Mouse (Mus musculus): ENCODE data around the gene Tlr9.

Tlr9 gene

GRCm38 (mm10) chr9:106232956-106233355 lies 10.6 kb downstream of the Tlr9 start:
- no peak for DNase-seq (ENCODE audit: low spot score)

DNA sequence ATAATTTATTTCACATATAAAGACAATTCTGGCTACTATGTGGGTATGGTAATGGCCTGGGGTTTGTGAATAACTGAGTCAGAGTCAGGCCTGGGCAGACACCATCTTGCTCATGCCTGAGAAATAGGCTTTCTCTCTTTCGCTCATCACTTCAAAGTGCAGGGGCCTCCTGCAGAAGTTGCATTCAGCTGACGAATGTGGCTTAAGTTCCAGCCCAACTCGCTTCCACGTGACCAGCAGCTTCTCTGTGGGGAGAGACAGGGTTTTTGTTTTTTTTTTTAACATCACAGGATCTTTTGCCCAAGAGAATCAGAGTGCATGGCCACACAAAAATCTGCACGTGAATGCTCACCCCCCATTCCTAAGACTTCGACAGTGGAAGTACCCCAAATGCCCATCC lies 11.6 kb downstream of the Tlr9 start:
- no peak for DNase-seq (ENCODE audit: low spot score)

GRCm38 (mm10) chr9:106235194-106235830 lies 12.9 kb downstream of the Tlr9 start:
- DNase-seq (ENCODE audit: low spot score) = no peak

- DNase-seq (ENCODE audit: low spot score) = no peak
These were observed 13.9 kb downstream of the Tlr9 start for GRCm38 (mm10) chr9:106236156-106236817.

- DNase-seq (ENCODE audit: low spot score) = no peak
These were observed 14.4 kb downstream of the Tlr9 start for GRCm38 (mm10) chr9:106236818-106237211.

DNA sequence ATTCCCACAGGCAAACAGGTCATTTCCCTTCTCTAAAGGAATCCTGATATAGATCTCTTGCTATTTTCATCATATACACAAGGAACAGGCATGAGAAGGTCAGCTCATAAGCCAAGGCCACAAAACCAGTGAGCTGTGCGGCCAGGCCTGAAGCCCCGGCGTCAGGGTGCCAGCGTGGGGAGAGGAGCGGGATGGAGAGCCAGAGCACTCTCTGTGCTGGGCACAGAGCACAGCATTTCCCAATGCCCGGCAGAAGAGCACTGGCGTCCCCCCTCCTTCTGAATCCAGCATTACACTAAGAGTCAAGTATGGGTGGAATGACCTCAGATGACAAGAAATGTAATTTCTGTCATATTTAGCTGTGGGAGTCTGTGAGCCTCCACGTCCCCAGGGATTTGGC lies 15.0 kb downstream of the Tlr9 start:
- no peak for DNase-seq (ENCODE audit: low spot score)

DNA sequence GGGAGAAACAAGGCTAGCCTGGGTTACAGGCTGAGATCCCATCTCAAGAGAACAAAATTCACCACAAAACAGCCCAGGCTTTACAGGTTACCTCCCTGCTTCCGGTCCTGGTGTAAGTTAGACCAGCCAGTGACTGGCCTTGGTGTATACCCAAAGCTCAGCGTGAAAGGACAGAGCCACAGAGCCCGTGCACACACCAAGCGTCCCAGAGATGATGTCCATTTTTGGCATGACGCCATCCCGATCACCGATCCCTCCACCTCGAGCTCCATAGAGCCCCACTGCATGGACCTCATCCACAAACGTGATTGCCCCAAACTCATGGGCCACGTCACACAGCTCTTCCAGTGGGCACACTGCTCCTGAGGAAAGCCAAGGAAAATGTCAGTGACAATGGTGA lies 15.5 kb downstream of the Tlr9 start:
- DNase-seq (ENCODE audit: low spot score) = no peak

- DNase-seq (ENCODE audit: low spot score) = no peak
These were observed 19.3 kb downstream of the Tlr9 start for GRCm38 (mm10) chr9:106241541-106242164.

- DNase-seq (ENCODE audit: low spot score) = no peak
These were observed 20.6 kb downstream of the Tlr9 start for GRCm38 (mm10) chr9:106242813-106243488.

DNA sequence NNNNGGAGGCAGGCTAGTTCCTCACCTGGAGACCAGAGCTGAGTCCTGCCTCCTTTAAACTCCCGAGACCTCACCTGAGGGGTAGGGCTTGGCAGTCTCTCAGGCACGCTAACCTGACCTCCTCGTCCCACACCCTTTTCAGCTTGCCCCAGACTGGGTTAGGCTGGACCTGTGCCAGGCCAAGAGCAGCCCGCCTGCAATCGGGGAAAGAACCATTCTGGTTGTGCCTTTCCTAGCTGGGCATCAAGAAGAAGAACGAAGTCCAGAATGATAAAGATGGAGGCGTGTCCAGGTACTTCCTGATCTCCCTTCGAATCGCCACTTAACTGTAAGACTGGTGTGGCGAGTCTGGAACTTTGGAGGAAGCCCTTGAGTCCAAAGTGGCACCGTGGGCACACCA lies 27.2 kb downstream of the Tlr9 start:
- DNase-seq (ENCODE audit: low spot score) = no peak

DNA sequence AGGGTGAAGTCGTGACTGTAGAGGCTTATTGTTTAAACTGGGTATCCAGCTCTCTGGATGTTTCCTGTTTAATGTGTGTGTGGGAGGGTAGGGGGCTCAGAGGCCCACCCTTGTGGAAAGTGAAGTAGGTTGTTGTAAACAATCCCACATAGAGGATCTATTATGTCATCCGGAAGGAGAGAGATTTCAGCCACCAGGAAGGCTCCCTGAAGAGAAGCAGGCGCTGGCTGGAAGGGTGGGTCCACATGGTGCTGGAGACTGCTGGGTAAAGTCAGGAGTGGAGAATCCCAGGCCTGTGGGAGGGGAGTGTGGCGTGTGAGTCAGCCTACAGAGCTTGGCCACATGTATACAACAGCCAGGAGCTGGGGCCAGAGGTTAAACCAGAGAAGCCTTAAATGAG lies 27.8 kb downstream of the Tlr9 start:
- no peak for DNase-seq (ENCODE audit: low spot score)

- no peak for DNase-seq (ENCODE audit: low spot score)
These were observed 28.7 kb downstream of the Tlr9 start for GRCm38 (mm10) chr9:106251066-106251465.

DNA sequence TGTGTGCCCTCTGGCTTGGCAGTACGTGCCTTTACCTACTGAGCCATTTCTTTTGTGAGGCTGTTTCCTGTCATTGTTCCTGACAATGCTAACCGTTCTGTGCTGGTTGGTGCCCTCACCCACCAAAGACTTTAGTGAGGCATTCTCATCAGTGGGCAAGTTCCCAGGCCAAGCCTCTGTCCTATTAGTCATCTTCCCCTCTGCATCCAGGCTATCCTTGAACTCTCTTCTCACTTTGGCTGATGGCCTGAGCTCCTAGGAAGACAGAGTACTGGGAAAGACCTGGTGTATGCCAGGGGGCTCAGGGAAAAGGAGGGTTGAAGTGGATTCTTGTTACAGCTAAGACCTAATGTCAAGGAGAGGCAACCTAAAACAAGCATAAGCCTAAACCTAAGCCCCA lies 31.6 kb downstream of the Tlr9 start:
- no peak for DNase-seq (ENCODE audit: low spot score)

DNA sequence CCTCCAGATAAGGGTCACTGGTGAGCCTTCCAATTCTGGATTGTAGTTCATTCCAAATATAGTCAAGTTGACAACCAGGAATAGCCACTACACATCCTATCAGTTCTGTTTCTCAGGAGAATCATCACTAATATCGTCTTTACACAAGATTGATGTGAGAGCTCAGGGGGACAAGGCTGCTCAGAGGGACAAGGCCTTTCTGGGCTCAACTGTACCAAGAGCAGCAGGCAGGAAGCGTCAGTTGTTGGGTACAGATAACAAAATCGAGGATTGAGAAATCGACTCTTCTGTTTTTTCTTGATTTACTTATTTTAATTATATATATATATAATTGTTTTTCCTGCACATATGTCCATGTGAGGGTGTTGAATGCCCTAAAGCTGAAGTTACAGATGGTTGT lies 36.0 kb downstream of the Tlr9 start:
- no peak for DNase-seq (ENCODE audit: low spot score)

DNA sequence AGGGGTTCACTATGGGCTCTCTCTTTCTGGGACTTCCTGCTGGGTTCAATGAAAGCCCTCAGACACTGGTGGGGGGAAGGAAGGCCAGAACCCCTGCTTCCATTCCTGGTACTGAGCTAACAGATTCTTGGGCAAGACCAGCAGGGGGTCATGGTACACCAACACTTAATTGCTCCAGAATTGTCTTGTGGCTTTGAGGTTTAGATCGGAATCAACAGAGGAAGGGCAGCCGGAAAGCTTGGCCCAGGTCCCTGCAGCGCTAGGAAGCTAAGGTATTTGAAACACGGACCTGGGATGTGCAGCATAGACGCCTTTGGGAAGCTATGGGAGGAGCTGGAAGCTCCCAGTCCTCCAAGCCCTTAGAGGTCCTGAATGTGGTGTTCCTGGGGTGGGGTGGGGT lies 36.6 kb downstream of the Tlr9 start:
- DNase-seq (ENCODE audit: low spot score) = no peak

DNA sequence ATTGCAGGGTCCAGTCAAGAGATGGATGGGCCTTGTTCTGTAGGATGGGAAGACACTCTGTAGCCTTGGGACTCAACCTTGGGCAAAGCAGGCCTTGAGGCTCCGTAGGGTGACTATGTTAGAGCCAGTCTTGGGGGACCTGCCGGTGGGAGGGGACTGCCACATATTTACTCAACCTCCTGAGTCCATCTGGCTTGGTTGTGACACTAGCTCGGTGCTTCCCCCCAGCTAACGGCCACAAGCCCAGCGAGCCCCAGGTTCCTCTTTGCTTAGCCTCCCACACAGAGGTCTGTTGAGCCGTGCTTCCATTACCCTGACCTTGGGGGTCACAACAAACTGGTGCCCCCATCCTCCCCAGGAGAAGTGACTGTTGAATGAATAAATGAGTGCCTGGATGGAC lies 38.7 kb downstream of the Tlr9 start:
- DNase-seq (ENCODE audit: low spot score) = no peak

- DNase-seq (ENCODE audit: low spot score) = no peak
These were observed 39.1 kb downstream of the Tlr9 start for GRCm38 (mm10) chr9:106261491-106261890.

DNA sequence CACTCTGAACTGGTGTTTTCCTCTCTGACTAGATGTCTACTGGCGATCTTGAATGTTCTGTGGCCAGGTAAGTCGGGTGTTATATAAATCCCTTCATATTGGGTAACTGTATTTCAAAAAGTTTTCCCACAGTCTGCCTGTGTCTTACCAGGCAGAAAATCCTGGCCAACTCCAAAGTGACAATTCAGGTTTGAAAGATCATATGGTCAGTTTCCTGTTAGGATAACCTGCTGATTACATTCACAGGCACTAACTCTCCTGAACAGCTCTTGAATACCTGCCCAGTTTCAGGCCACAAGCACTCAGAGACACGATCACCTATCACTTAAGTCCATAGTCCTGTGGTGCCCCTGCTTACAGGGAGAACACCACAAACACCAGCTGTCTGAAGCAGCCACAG lies 39.7 kb downstream of the Tlr9 start:
- no peak for DNase-seq (ENCODE audit: low spot score)

DNA sequence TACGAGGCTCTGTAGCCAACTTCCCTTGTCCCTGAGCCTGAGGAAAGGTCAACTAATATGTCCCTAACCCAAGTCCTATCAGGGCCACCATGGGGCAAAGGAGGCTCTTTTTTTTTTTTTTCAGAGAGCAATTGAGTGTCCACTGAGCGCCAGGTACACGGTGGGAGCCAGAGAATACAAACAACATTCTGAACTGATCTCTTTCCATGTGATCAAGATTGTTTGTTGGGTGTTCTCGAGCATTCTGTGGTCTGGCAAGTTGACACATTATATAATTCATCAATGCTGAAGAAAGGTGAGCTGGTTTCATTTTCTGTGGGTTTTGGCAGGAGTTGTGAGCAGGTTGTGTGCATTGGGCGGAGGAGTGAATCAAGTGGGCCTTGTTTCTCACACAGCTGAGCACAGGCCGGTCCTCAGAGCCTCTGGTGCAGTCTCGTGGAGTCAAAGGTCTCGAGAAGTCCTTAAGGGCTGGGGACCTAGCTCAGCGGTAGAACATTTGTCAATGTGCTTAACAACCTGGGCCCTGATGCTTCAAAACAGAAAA lies 41.1 kb downstream of the Tlr9 start:
- no peak for DNase-seq (ENCODE audit: low spot score)

DNA sequence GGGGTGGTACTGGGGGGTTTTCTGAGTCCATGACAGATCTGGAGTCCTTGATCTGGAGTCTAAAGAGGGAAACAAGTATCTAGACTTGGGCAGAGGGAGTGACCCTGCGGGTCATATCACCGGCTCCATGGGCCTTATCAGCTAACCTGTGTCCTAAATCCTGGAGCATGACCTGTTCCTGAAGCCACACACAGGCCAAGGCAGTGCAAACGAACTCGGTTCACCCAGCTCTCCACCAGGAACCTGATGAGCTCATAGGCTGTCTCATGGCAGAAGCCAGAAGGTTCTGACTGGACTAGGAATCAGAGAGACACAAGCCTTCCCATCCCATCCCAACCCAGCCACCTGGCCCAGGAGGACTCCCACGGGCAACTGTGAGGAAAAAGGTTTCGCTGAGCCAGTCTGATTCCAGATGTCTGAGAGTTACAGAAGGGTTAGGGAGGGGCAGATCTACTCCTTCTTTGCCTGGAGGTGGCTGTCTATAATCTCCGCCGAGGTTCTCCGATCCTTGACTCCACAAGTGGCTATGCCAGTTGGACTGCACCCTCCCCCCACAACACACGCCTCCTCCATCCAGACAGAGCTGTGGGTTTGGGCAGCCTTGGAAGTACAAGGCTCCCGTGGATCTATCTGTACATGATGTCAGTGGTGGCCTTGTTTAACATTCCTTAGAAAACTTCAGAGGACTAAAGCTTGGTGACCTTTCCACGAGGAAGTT lies 43.1 kb downstream of the Tlr9 start:
- no peak for DNase-seq (ENCODE audit: low spot score)

DNA sequence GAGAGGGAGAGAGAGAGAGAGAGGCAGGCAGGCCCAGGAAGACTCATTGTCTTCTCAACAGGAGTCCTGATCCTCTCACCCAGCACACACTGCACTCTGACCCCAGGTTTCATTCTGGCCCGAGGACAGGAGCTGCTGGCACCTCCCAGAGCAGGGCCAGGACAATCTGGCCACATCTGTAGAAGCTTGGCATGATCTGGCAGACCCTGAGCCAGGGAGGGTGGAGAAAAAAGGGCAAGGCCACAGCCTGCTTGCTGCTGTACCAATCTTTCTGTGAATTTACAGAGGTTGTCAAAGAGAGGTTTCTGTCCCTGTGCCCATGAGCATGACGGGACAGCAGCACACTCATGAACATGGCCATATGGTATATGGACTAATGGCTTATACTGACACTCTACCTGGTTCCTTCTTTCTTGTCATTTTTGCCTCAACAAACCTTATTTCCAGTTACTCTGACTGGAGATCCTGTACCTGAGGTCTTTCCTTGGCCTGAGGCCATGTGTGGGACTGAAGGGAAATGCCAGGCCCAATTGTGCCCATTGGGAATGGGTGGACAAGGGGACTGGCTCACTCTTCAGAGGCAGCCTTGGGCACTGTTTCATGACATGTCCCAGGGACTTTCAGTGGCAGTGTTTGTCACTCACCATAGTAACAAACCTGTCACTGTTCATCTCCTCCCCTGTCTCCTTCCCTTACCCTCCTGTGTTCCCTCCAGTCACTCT lies 44.7 kb downstream of the Tlr9 start:
- DNase-seq (ENCODE audit: low spot score) = no peak

DNA sequence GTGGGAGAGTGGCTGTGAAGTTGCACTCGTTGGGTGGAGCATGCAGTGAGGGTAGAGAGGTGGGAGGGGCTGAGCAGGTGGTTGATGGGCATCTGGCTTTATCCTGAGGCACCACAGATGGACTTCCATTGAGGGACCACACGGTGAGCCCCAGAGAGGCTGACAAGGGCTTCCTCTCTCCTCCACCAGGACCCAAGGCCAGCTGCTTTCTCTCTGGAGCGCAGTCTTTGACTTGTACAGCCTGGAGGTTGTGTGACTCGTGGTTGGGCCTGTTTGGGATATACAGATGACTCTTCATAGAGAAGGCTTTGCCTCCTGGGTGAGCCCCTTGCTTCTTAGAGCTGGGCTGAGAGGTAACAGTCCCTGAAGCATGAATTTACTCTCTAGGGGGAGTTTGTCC lies 46.0 kb downstream of the Tlr9 start:
- DNase-seq (ENCODE audit: low spot score) = no peak

Measured in c-Kit-positive CD71-positive TER-119-positive erythroid progenitor cells, embryonic 14.5 days (primary cell).